Mouse (Mus musculus) stomach, postnatal 0 days (tissue): ENCODE measurements around the gene Celf1. TPM values are rescaled to one million over a fixed set of nuclear protein-coding genes. Genes with fewer than 3 reads are reported as not detected.

Experiments
- ATAC-seq: fragments of 200-750 bp; cut with Nextera tagmentation; 2 replicates; pipeline ENCODE4 v1.8.0; 2017; ENCODE audit not compliant: low FRiP score, low TSS enrichment
- DNase-seq: peaks from one replicate; pipeline ENCODE4 v3.0.0-alpha.2; 2016; ENCODE audit warnings: low spot score
- H3K27ac ChIP-seq: fragments of 300-500 bp; sonication (generic); replicated peaks from 2 replicates; pipeline ENCODE4 v1.5.1; 2014; ENCODE audit warnings: mild to moderate bottlenecking, control low read depth
- H3K27me3 ChIP-seq: fragments of 300-500 bp; sonication (generic); 2 replicates; pipeline ENCODE4 v1.6.1; 2014; ENCODE audit warnings: low read length; ENCODE audit not compliant: control insufficient read depth, insufficient read depth
- H3K36me3 ChIP-seq: fragments of 300-500 bp; sonication (generic); 2 replicates; pipeline ENCODE4 v1.6.1; 2014; ENCODE audit warnings: low read length, mixed read lengths; ENCODE audit not compliant: control insufficient read depth, insufficient read depth
- H3K4me1 ChIP-seq: fragments of 300-500 bp; sonication (generic); replicated peaks from 2 replicates; pipeline ENCODE4 v1.6.1; 2014; ENCODE audit warnings: antibody characterized with exemption; ENCODE audit not compliant: control insufficient read depth, insufficient read depth
- H3K4me2 ChIP-seq: fragments of 300-500 bp; sonication (generic); replicated peaks from 2 replicates; pipeline ENCODE4 v1.6.1; 2014; ENCODE audit warnings: low read depth, mild to moderate bottlenecking, control low read depth, moderate library complexity
- H3K4me3 ChIP-seq: fragments of 300-500 bp; sonication (generic); 2 replicates; pipeline ENCODE4 v1.5.1; 2014; ENCODE audit warnings: low read depth, low read length, control low read depth
- H3K9ac ChIP-seq: fragments of 300-500 bp; sonication (generic); 2 replicates; pipeline ENCODE4 v1.6.1; 2014; ENCODE audit warnings: mild to moderate bottlenecking, low read length, control low read depth, mixed read lengths
- H3K9me3 ChIP-seq: fragments of 300-500 bp; sonication (generic); 2 replicates; pipeline ENCODE4 v1.6.1; 2016; ENCODE audit warnings: low read length; ENCODE audit not compliant: control insufficient read depth
- CTCF ChIP-seq: IDR thresholded peaks from 2 replicates; pipeline ENCODE4 v1.5.1; 2016; ENCODE audit warnings: antibody characterized with exemption, low read depth, mild to moderate bottlenecking, moderate library complexity
- EP300 ChIP-seq: optimal IDR thresholded peaks from 2 replicates; pipeline ENCODE3; 2016; ENCODE audit warnings: antibody characterized with exemption
- WGBS: fragments of 180-500 bp; shearing (Covaris S2); extraction: QIAGEN DNeasy Blood & Tissue Kit; methylation state at CpG from one replicate; pipeline ENCODE4 v1.1.7; 2014; 5-methylcytosine and 5-hydroxymethylcytosine counted together
- polyA plus RNA-seq: library from polyadenylated mRNA; unstranded; fragments of >200 nt; fragmentation: Nextera tagmentation; extraction: Ambion mirVana; gene quantifications from 2 replicates; pipeline ENCODE4 v1.2.1, GENCODE M21; 2015

Gene Celf1
- polyA plus RNA-seq, 1 experiment from 2014 or later: 33.7 TPM

DNA sequence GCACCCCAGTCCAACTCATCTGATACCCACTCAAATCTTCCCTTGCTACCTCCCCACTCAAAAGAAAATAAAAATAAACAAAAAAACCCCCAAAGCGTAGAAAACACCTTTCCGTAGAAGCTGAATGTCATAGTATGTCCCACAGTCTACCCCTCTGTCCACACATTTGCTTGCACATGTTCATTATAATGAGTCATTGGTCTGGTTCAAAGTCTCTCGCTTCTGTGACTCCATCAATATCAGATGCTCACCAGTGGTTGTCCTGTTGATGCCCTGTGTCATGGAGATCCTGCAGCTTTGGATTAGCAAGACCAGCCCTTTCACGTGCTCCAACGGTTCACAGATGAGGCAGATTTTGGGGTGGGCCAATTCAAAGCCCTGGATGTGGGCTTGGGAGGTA, 10.0 kb downstream of the Celf1 start:
- H3K4me2 ChIP-seq: no peak overlapping the region
- peak; percentile 40; the same call in 1 of the 2 replicates for ATAC-seq
- no peaks in the 10 kb centered on the region for H3K9me3 ChIP-seq
- DNase-seq: no peak
- H3K27me3 ChIP-seq: no peaks in the 10 kb centered on the region
- TF ChIP-seq CTCF: no peak
- TF ChIP-seq EP300: no peak
- no peak overlapping the region for H3K27ac ChIP-seq
- H3K4me1 ChIP-seq: no peaks in the 10 kb centered on the region
- no peak overlapping the region for H3K9ac ChIP-seq
- 84% methylated on average over 5 of the region's 5 CpGs for WGBS
- H3K36me3 ChIP-seq: no peaks in the 10 kb centered on the region
- H3K4me3 ChIP-seq: no peak overlapping the region

DNA sequence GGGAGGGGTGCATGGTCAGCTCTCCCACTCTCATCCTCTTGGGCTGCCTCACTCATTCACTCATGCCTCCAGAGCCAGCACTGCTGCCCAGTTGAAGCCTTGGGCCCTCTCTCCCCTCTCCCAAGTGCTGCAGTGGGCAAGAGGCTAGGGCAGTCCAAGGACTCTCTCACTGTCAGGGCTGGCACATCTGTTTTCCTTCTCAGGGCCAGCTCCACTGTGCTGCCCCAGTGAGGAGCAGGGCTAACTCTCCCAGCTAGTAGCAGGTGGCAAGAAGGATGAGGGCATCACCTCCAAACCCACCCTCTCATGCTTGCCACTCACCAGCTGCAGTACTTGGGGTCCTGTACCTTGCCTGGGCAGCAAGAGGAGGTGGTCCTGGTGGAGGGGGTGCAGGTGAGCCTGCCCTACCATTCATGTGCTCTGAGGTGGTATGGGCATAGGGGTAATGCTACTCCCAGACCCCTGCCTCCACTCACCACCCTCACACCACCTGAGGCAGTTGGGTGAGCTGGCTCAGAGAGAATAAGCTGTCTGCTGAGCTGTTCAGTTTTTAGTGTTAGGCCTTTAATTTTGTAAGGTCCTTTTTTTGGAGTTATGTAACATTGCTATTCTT, 10.5 kb downstream of the Celf1 start:
- no peak for DNase-seq
- H3K4me1 ChIP-seq: no peaks in the 10 kb centered on the region

DNA sequence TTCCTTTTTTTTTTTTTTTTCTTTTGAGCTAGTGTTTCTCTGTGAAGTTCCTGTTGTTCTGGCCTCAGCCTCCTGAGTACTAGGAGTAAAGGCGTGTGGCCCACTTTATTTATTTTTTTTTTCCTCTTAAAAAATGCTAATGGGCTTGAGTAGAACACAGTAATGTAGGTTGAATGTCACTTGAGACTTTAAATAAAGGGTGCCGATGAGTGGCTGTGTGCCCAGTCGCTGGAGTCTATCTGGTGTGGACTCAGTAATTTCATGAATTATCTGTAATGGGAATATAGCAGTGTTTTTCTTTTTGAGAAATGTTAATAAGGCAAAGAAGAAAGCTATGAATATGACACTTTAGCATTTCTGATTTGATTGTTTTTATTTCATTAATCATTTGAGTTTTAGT, 13.3 kb downstream of the Celf1 start:
- Histone ChIP-seq H3K9me3 (no peaks in the 10 kb centered on the region), H3K36me3 (no peaks in the 10 kb centered on the region), H3K9ac (no peak overlapping the region), H3K4me2 (no peak overlapping the region), H3K4me1 (no peaks in the 10 kb centered on the region), H3K4me3 (no peak overlapping the region), H3K27me3 (no peaks in the 10 kb centered on the region), H3K27ac (no peak overlapping the region)
- WGBS: 53% methylated on average over 3 of the region's 3 CpGs
- ATAC-seq (no peak), DNase-seq (no peak)
- no peak for TF ChIP-seq CTCF
- no peak for TF ChIP-seq EP300

More for the DNA sequence above, 10.5 kb downstream of the Celf1 start:
- Histone ChIP-seq H3K9ac (no peak overlapping the region), H3K36me3 (no peaks in the 10 kb centered on the region), H3K4me2 (no peak overlapping the region), H3K4me3 (no peak overlapping the region), H3K9me3 (no peaks in the 10 kb centered on the region), H3K27me3 (no peaks in the 10 kb centered on the region), H3K27ac (no peak overlapping the region)
- ATAC-seq: peak; percentile 45; the same call in 1 of the 2 replicates
- no peak for TF ChIP-seq CTCF
- no peak for TF ChIP-seq EP300

DNA sequence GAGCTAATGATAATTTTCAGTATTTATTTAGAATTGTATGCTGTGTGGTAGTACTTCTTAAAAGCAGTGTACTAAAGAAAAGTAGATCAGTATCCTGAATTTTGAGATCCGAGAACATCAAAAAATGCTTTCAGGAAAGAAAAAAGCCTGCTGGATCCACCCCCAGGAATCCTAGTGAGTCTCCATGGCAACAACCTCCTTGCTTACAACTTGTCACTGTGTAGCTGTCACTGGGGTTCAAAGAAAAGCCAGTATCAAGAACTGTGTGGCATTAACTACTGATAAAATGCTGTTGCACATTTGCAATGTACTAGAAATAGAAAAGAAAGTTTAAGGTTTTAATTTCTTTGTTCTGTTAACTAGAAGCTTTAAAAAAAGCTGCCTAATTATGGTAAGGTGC, 15.9 kb downstream of the Celf1 start:
- no peak overlapping the region for H3K27ac ChIP-seq
- ATAC-seq: no peak
- H3K27me3 ChIP-seq: no peaks in the 10 kb centered on the region
- no peak overlapping the region for H3K9ac ChIP-seq
- H3K4me3 ChIP-seq: no peak overlapping the region
- no peak overlapping the region for H3K4me2 ChIP-seq
- no peaks in the 10 kb centered on the region for H3K36me3 ChIP-seq
- 52% methylated on average over 1 of the region's 1 CpGs for WGBS
- H3K9me3 ChIP-seq: no peaks in the 10 kb centered on the region
- TF ChIP-seq EP300 (no peak), CTCF (no peak)
- no peak for DNase-seq
- no peaks in the 10 kb centered on the region for H3K4me1 ChIP-seq

DNA sequence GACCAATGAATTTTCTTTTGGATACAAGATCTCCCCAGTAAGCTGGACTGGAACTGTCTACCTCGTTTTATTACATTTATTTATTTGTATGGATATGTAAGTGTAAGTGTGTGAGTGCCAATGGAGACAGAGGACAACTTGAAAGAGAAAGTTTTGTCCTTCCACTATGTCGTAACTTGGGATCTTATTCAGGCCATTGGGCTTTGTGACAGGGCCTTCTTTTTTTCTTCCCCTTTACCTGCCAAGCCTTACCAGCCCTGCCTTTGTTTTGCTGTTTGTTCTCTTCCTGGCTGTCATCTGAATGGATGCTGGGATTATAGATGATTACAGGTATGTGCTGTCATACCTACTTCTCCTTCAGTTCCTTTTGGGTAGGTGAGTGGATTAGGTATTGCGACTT, 18.7 kb downstream of the Celf1 start:
- Histone ChIP-seq H3K9ac (no peak overlapping the region), H3K27me3 (no peaks in the 10 kb centered on the region), H3K4me1 (no peaks in the 10 kb centered on the region), H3K4me2 (no peak overlapping the region), H3K27ac (no peak overlapping the region), H3K4me3 (no peak overlapping the region), H3K9me3 (no peaks in the 10 kb centered on the region), H3K36me3 (no peaks in the 10 kb centered on the region)
- TF ChIP-seq EP300 (no peak), CTCF (no peak)
- ATAC-seq (no peak), DNase-seq (no peak)
- 78% methylated on average over 3 of the region's 3 CpGs for WGBS

DNA sequence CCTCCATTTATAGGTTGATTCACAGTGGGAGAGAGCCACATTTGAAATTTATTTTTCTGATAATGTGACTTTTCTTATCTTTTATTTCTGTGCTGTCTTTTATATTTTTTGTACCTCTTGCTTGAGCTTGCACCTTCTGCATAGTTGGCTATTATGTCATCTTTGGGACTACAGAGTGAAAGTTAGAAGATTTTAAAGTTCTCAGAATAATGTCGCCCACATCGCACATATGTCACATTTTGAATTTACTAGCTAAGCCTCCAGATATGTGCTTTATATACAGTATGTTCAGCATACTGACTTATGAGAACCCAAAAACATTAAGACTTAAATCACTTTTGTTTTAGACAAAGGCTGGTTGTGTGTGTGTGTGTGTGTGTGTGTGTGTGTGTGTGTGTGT, 19.8 kb downstream of the Celf1 start:
- no peak overlapping the region for H3K4me3 ChIP-seq
- TF ChIP-seq EP300 (no peak), CTCF (no peak)
- no peak overlapping the region for H3K4me2 ChIP-seq
- 93% methylated on average over 2 of the region's 2 CpGs for WGBS
- DNase-seq: no peak
- no peaks in the 10 kb centered on the region for H3K36me3 ChIP-seq
- H3K27me3 ChIP-seq: no peaks in the 10 kb centered on the region
- no peaks in the 10 kb centered on the region for H3K4me1 ChIP-seq
- ATAC-seq: no peak
- no peaks in the 10 kb centered on the region for H3K9me3 ChIP-seq
- H3K27ac ChIP-seq: no peak overlapping the region
- no peak overlapping the region for H3K9ac ChIP-seq
